7 mouse cellular contexts compared by ENCODE assay signal in genomic region chr11:92889693-92890454, GRCm38 (mm10).
DNase-seq lines count a peak whose midpoint lies in the region; ATAC-seq lines count a peak whose summit lies in the region.

No protein-coding gene starts in this region.

- DNase-seq in ES-CJ7 (ENCODE audit: low read depth, low spot score) = peak; percentile 67
- DNase-seq in R1 (ENCODE audit: low read depth, low spot score) = peak; percentile 64
- peak; percentile 24 to 61 for DNase-seq in gastrocnemius, postnatal 4 days (ENCODE audit: low spot score in 2 of 2)
- DNase-seq in layer of hippocampus, adult 9-10 months (ENCODE audit: low spot score) = peak; percentile 32
- peak; percentile 26 to 52 for DNase-seq in lung, postnatal 4 days
- peak; percentile 49 for DNase-seq in urinary bladder, postnatal 25 days (ENCODE audit: low spot score)

- ATAC-seq in common myeloid progenitor, adult 5-6 weeks (replicated peaks; ENCODE audit: low read depth, poor library complexity, severe bottlenecking) = peak; percentile 81

Comparison
In these comparisons a context has a peak if more than half of its experiments do, and no peak if none do; other contexts are left out.
1. Peak in every context shown above with its lines: DNase-seq and ATAC-seq.